Mouse (Mus musculus) thymus, postnatal 25 days (tissue): Measurements from ENCODE around the gene Ddah1.
"Not testable (repeated sequence)": the region's sequence is repeated elsewhere in the genome, so short reads cannot be mapped to it uniquely, and the experiment has no call there.

Experiments
- DNase-seq: peaks from one replicate; pipeline ENCODE4 v3.0.0; 2022

Ddah1 gene

GRCm38 (mm10) chr3:145873271-145873670 is 114.8 kb downstream of the Ddah1 start:
- DNase-seq, result no peak

GRCm38 (mm10) chr3:145874126-145874525 is 115.7 kb downstream of the Ddah1 start:
- no peak for DNase-seq

- no peak for DNase-seq
Observed at GRCm38 (mm10) chr3:145876120-145876519, 117.6 kb downstream of the Ddah1 start.

DNA sequence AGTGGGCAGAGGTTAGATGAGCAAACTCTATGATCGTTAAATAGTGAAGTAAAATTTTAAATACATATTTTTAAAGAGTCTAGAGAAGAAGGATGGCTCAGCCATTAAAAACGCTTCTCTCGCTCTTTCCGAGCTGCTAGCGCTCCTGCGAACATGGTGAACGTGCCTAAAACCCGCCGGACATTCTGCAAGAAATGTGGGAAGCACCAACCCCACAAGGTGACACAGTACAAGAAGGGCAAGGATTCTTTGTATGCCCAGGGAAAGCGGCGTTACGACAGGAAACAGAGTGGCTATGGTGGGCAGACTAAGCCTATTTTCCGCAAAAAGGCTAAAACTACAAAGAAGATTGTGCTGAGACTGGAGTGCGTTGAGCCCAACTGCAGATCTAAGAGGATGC is 120.4 kb downstream of the Ddah1 start:
- not testable (repeated sequence) for DNase-seq

DNA sequence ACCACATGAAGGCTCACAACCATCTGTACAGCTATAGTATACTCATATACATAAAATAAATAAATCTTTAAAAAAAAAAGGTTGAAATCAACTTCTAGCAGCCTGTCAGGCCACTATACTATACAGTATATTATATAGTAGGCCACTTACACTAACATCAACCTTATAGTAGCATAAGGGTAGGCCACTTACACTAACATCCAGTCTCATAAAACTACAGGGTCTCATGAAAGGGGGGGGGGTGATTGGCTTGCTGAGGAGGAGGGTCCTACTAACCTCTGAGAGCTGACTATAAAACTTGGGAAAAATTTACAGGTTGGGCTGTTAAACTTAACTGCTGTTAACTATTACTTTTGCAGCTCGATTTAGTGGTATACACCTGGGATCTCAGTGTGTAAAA is 121.9 kb downstream of the Ddah1 start:
- DNase-seq, result no peak

- DNase-seq, result no peak
Observed at GRCm38 (mm10) chr3:145882076-145882874, 123.8 kb downstream of the Ddah1 start.

GRCm38 (mm10) chr3:145883233-145883632 is 124.8 kb downstream of the Ddah1 start:
- DNase-seq, result no peak

DNA sequence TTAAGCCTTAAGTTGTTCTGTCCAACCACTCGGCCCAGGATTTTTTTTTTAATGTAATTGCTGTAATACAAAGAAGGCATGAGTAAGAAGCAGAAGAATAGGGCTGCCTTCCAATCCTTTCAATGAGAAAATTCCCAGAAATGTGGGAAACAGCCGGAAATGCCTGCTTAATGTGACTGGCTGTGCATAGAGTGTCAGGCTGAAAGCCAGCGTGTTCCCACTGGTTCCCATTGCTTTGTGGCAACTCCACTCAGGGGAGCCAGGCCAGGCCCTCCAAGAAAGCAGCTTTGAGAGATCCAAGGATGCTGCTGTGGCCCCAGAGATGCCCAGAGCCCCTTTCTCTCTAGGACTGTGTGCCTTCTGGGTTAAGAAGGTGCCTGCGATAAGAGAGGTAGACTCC is 126.9 kb downstream of the Ddah1 start:
- DNase-seq, result no peak

DNA sequence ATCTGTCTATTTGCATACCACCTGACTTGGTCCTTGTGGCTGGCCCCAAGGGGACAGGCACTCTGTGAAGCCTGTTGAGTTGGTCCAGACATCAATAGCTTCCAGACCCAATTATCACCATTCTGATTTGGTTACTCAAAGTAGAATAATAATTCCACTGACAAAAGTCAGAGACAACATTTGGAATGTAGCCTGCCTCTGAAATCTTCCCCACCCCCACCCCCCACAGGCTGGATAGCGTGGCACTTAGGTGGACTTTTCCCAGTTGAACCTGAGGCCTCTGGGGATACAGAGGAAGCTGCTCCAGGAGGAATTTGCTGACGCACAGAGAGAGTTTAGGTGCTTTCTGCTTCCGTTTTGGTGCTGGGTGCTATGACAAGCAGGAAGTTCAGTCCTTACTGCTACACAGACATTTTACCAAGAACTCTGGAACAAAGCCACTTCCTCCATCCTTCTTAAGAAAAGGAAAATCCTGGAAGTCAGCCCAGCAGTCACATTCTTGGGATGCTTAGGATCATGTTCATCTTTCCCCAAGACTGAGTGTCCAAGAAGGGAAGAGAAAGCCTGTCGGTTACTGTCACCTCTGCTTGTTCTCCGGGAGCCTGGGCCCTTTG is 127.5 kb downstream of the Ddah1 start:
- DNase-seq, result no peak

DNA sequence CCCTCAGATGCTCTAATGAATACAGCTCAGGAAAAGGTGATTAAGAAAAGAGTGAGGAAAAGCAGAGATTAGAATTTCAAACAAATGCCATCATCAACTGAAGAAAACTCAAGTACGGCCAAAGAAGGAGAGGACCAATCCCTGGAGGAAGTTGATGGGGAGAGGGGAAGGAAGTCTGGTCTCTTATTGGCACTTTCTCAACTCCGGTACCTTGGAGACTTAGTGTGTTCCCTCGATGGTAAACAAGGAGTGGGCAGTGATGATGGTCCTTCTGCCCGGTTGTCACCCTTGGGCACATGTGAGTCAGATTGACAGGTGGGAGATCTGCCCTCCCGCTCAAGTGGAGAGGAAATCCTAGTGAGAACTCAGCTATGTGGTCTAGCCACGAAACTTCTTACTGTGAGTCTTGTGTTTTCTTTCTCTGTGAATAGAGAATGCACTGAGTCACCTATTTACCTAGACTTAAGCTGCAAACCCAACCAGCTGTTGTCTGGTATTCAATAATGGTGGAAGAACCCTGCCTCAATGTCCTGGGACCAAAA is 129.0 kb downstream of the Ddah1 start:
- DNase-seq, result no peak

GRCm38 (mm10) chr3:145890346-145891132 is 132.1 kb downstream of the Ddah1 start:
- DNase-seq, result no peak

DNA sequence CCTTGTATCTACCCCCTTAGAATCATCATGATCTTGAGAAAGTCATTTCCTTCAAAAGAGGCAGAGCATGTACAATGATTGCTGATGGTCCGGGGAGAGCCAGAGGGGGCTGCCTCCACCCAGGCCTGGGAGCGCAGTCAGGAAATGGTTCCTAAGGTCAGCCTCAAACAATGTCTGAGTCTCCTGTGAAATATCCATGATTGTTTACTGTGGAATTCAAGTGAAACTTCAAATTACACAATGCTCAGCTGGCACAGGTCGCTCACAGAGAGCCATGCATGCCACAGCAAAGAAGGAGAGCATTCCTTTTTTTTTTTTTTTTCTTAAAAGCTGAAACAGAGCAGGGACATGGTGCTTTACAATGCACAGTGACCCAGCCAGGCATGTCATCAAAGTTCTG is 134.0 kb downstream of the Ddah1 start:
- DNase-seq, result no peak

GRCm38 (mm10) chr3:145894131-145894530 is 135.7 kb downstream of the Ddah1 start:
- no peak for DNase-seq

GRCm38 (mm10) chr3:145897749-145898148 is 139.3 kb downstream of the Ddah1 start:
- no peak for DNase-seq

- DNase-seq, result no peak
Observed at GRCm38 (mm10) chr3:145899832-145900231, 141.4 kb downstream of the Ddah1 start.

DNA sequence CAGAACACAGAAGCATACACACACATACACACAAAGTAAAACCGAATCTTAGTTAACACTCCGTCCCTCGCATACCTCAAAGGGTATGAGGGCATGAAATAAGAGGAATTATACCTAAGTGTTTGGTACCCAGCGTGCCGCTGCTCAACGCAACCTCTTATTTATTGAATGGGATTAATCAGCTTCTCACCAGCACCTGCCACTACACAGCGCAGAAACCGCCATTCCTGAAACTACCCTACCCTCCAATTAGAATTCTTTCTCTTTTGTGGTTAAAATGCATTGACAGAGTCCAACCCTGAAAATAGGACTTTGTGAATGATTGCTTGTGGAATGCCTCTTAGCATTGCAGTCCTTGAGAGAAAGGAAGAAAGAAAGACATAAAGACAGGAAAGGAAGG is 145.1 kb downstream of the Ddah1 start:
- DNase-seq, result no peak

GRCm38 (mm10) chr3:145904850-145905776 is 146.6 kb downstream of the Ddah1 start:
- peak; percentile 34 for DNase-seq

DNA sequence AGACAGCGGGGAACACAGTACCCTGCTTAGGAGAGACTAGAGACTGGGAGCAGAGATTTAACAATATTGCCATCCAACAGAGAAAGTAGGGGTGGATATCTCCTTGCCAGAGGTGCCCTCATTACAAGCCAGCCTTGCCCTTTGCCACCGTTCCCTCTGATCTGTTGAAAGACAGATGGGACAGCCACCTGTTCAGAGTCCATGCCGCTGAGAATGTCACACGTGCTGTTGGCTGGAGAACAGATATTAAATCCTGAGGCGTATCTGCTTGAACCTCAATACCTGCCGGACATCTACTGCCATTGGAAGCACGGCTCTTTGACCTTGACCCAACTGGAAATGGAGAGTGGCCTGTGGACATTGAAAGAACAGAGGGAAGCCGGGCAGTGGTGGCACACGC is 148.1 kb downstream of the Ddah1 start:
- DNase-seq, result no peak

GRCm38 (mm10) chr3:145912512-145912911 is 154.0 kb downstream of the Ddah1 start:
- no peak for DNase-seq

- no peak for DNase-seq
Observed at GRCm38 (mm10) chr3:145913263-145913662, 154.8 kb downstream of the Ddah1 start.

DNA sequence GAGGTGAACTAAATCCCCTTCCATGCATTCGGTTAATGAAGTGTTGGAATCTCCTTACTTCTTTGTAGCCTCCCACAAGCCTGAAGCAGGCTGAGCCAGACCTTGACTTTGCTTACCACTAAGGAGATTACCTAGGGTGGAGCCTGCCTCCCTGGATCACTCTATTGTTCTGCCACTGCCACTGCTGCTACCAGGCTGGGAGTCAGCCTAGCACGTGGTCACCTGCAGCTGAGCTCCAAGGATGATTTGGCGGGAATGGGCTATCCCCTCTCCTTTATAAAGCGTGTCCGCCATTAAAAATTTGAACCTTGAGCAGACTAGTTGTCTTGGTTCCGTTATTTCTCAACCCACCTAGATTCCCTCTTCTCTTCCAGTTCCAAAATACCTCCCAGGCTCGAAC is 155.5 kb downstream of the Ddah1 start:
- not testable (repeated sequence) for DNase-seq

DNA sequence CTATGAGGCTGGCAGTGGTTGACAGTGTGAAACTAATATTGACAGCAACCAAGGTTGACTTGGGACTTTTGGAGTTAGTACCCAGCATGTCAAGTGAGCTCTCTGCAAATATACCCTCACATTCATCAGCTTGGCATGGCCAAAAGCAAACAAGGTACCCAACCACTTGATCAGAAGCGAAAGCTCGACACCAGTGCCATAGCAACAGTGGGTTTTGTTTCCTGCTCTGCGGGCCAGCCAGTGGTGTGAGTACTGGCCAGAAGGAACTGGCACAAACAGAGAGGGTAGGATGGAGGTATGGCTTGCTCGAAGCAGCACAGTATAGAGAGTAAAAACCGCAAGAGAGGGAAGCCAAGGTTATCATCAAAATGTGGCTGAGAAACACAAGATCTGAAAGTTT is 157.9 kb downstream of the Ddah1 start:
- DNase-seq, result no peak
